Mouse (Mus musculus): ENCODE data around the gene Nkiras1. TPM values are rescaled to one million over a fixed set of nuclear protein-coding genes. Genes with fewer than 3 reads are reported as not detected.
"Not testable (repeated sequence)": the region's sequence is repeated elsewhere in the genome, so short reads cannot be mapped to it uniquely, and the experiment has no call there.

The Nkiras1 gene
- polyA plus RNA-seq (2012; rRNA removed), result 4.1 and 8.9 TPM in 2 replicates
- 7.0 and 8.5 TPM in 2 replicates for polyA plus RNA-seq (2014; fragmentation: Nextera tagmentation; extraction: Ambion mirVana)

- peak within 1 kb of the TSS; percentile 69 for H3K27ac ChIP-seq
- H3K9ac ChIP-seq (replicated peaks), result peak within 1 kb of the TSS; percentile 84
- DNase-seq (ENCODE audit: low read depth in 3 of 3, low spot score in 3 of 3) (peak; percentile 95 to 97 (median 96)), ATAC-seq (ENCODE audit: insufficient read depth) (peak; percentile 100)
- WGBS (ENCODE audit: insufficient replicate concordance), result under 1% methylated on average over 78 of the region's 78 CpGs
- H3K36me3 ChIP-seq (replicated peaks; ENCODE audit: control insufficient read depth, insufficient read depth, low read depth), result peaks cover 28% of the 10 kb centered on the region
- no peaks in the 10 kb centered on the region for H3K27me3 ChIP-seq (ENCODE audit: control insufficient read depth, insufficient read depth, low read length)
- peak within 1 kb of the TSS; percentile 79 to 89 for H3K4me3 ChIP-seq (ENCODE audit: insufficient read depth in 1 of 2, low read depth in 2 of 2, low read length in 2 of 2)
- H3K4me1 ChIP-seq (replicated peaks; ENCODE audit: control insufficient read depth in 2 of 2, insufficient read depth in 2 of 2, low read length in 1 of 2), result peaks cover 4 to 8% of the 10 kb centered on the region in 2 experiments; a peak in 3 of 4 replicates
- TF ChIP-seq EP300 (IDR thresholded peaks at IDR 0.05; ENCODE audit: low read depth) (no peak), CTCF (IDR thresholded peaks at IDR 0.05; ENCODE audit: low read depth) (peak; percentile 41; the same call in 1 of the 2 replicates)
- peak within 1 kb of the TSS; percentile 76 for H3K4me2 ChIP-seq (ENCODE audit: low read depth)
- H3K9me3 ChIP-seq (ENCODE audit: control insufficient read depth, low read length), result no peaks in the 10 kb centered on the region
Observed at GRCm38 (mm10) chr14:18270529-18271441, at the start of gene Nkiras1, which contains the start of gene Rpl15. Nkiras1 (plus strand) TSS chr14:18271136. Rpl15 (minus strand) TSS chr14:18271391.

DNA sequence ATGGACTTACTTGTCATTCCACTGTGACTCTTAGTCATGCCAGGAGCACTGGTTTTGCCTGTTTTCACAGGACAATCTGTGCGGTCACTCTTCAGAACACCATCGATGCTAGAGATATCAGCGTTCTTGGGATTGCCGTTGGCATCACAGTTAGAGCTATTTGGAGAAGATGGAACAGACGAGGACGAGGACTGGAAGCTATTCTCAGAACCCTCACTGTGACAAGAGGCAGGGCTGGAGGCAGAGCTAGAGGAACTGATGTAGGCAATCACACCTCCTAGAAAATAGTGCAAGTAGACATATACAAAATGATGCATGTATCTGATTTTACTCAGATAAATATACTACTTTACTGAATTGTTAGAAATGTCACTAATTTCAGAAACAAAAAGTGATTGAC is 49.0 kb upstream of the Nkiras1 start:
- DNase-seq (ENCODE audit: low read depth in 3 of 3, low spot score in 3 of 3) (no peak), ATAC-seq (ENCODE audit: insufficient read depth) (no peak)
- Histone ChIP-seq H3K27me3 (ENCODE audit: control insufficient read depth, insufficient read depth, low read length) (no peaks in the 10 kb centered on the region), H3K9me3 (ENCODE audit: control insufficient read depth, low read length) (no peaks in the 10 kb centered on the region), H3K4me1 (replicated peaks; ENCODE audit: control insufficient read depth in 2 of 2, insufficient read depth in 2 of 2, low read length in 1 of 2) (no peaks in the 10 kb centered on the region), H3K27ac (no peak overlapping the region), H3K4me2 (ENCODE audit: low read depth) (no peak overlapping the region), H3K9ac (replicated peaks) (no peak overlapping the region), H3K4me3 (ENCODE audit: insufficient read depth in 1 of 2, low read depth in 2 of 2, low read length in 2 of 2) (no peak overlapping the region), H3K36me3 (replicated peaks; ENCODE audit: control insufficient read depth, insufficient read depth, low read depth) (no peaks in the 10 kb centered on the region)
- TF ChIP-seq EP300 (IDR thresholded peaks at IDR 0.05; ENCODE audit: low read depth), result no peak
- no peak for TF ChIP-seq CTCF (IDR thresholded peaks at IDR 0.05; ENCODE audit: low read depth)
- 75% methylated on average over 6 of the region's 6 CpGs for WGBS (ENCODE audit: insufficient replicate concordance)

DNA sequence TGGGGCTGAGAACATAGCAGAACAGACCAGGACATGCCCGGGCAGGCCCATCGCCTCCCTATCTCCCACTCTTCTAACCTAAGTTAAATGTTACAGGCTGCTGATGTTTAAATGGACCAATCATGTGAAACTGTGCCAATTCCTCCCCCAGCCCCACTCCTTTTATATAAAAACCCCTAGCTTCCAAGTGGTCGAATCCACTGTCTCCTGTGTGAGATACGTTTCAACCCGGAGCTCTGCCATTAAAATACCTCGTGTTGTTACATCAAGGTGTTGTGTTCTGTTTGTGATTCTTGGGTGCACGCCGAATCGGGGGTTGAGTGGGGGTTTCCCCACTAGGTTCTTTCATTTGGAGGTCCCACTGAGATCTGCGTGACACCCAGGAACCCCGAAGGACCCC is 45.5 kb upstream of the Nkiras1 start:
- WGBS (ENCODE audit: insufficient replicate concordance), result 79% methylated on average over 11 of the region's 11 CpGs

DNA sequence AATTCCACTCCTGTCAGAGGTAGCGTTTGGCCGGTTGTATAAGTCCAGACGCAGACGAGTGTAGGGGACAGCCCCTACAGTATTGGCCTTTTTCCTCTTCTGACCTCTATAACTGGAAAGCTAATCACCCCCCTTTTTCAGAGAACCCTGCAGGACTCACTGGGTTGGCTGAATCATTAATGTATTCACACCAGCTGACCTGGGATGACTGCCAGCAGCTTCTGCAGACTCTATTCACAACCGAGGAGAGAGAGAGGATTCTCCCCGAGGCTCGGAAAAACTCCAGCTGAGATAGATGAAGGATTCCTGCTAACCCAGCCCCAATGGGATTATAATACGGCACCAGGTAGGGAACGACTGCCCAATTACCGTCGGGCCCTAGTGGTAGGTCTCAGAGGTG is 44.8 kb upstream of the Nkiras1 start:
- WGBS (ENCODE audit: insufficient replicate concordance), result 78% methylated on average over 11 of the region's 11 CpGs
- not testable (repeated sequence) for H3K4me2 ChIP-seq (ENCODE audit: low read depth); H3K9ac ChIP-seq (replicated peaks); H3K27me3 ChIP-seq (ENCODE audit: control insufficient read depth, insufficient read depth, low read length); H3K4me3 ChIP-seq (ENCODE audit: insufficient read depth in 1 of 2, low read depth in 2 of 2, low read length in 2 of 2); ATAC-seq (ENCODE audit: insufficient read depth); H3K9me3 ChIP-seq (ENCODE audit: control insufficient read depth, low read length); H3K36me3 ChIP-seq (replicated peaks; ENCODE audit: control insufficient read depth, insufficient read depth, low read depth); H3K4me1 ChIP-seq (replicated peaks; ENCODE audit: control insufficient read depth in 2 of 2, insufficient read depth in 2 of 2, low read length in 1 of 2); H3K27ac ChIP-seq; DNase-seq (ENCODE audit: low read depth in 3 of 3, low spot score in 3 of 3)

More for the DNA sequence above, 45.5 kb upstream of the Nkiras1 start:
- H3K4me3 ChIP-seq (ENCODE audit: insufficient read depth in 1 of 2, low read depth in 2 of 2, low read length in 2 of 2); H3K27ac ChIP-seq; H3K4me2 ChIP-seq (ENCODE audit: low read depth); ATAC-seq (ENCODE audit: insufficient read depth); DNase-seq (ENCODE audit: low read depth in 3 of 3, low spot score in 3 of 3); H3K36me3 ChIP-seq (replicated peaks; ENCODE audit: control insufficient read depth, insufficient read depth, low read depth); H3K27me3 ChIP-seq (ENCODE audit: control insufficient read depth, insufficient read depth, low read length); H3K9ac ChIP-seq (replicated peaks); H3K4me1 ChIP-seq (replicated peaks; ENCODE audit: control insufficient read depth in 2 of 2, insufficient read depth in 2 of 2, low read length in 1 of 2); H3K9me3 ChIP-seq (ENCODE audit: control insufficient read depth, low read length): not testable (repeated sequence)

DNA sequence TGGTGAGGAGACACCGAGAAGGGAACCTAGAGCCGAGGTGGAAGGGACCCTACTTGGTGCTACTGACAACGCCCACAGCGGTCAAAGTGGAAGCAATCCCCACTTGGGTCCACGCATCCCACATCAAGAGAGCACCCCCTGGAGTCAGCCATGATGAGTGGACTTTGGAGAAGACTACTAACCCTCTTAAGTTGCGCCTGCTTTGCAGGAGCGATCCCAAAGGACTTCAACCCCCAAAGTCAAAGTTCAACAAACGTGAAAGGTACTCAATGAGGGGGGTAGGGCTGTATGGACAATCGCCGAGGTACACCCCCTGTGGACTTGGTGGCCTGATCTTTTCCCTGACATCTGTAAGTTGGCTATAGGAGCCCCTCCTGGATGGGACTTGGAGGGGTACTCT is 41.2 kb upstream of the Nkiras1 start:
- H3K36me3 ChIP-seq (replicated peaks; ENCODE audit: control insufficient read depth, insufficient read depth, low read depth); H3K4me1 ChIP-seq (replicated peaks; ENCODE audit: control insufficient read depth in 2 of 2, insufficient read depth in 2 of 2, low read length in 1 of 2); H3K4me2 ChIP-seq (ENCODE audit: low read depth); ATAC-seq (ENCODE audit: insufficient read depth); H3K27ac ChIP-seq; DNase-seq (ENCODE audit: low read depth in 3 of 3, low spot score in 3 of 3); H3K27me3 ChIP-seq (ENCODE audit: control insufficient read depth, insufficient read depth, low read length); H3K9ac ChIP-seq (replicated peaks); H3K9me3 ChIP-seq (ENCODE audit: control insufficient read depth, low read length); H3K4me3 ChIP-seq (ENCODE audit: insufficient read depth in 1 of 2, low read depth in 2 of 2, low read length in 2 of 2): not testable (repeated sequence)
- WGBS (ENCODE audit: insufficient replicate concordance), result 72% methylated on average over 10 of the region's 10 CpGs

GRCm38 (mm10) chr14:18231866-18232265 is 39.1 kb upstream of the Nkiras1 start:
- not testable (repeated sequence) for H3K9me3 ChIP-seq (ENCODE audit: control insufficient read depth, low read length)

More at GRCm38 (mm10) chr14:18231866-18232265, 39.1 kb upstream of the Nkiras1 start:
- DNase-seq (ENCODE audit: low read depth in 3 of 3, low spot score in 3 of 3); H3K9ac ChIP-seq (replicated peaks); H3K4me1 ChIP-seq (replicated peaks; ENCODE audit: control insufficient read depth in 2 of 2, insufficient read depth in 2 of 2, low read length in 1 of 2); H3K4me3 ChIP-seq (ENCODE audit: insufficient read depth in 1 of 2, low read depth in 2 of 2, low read length in 2 of 2); H3K36me3 ChIP-seq (replicated peaks; ENCODE audit: control insufficient read depth, insufficient read depth, low read depth); H3K27ac ChIP-seq; ATAC-seq (ENCODE audit: insufficient read depth); H3K4me2 ChIP-seq (ENCODE audit: low read depth); H3K27me3 ChIP-seq (ENCODE audit: control insufficient read depth, insufficient read depth, low read length): not testable (repeated sequence)
- 76% methylated on average over 8 of the region's 8 CpGs for WGBS (ENCODE audit: insufficient replicate concordance)
